Comparison of ENCODE assay signal across 7 mouse cellular contexts in genomic region chr13:20288393-20288792, GRCm38 (mm10).
DNase-seq lines count a peak whose midpoint lies in the region; ATAC-seq lines count a peak whose summit lies in the region.

No protein-coding gene starts in this region.

- 0 out of 2 replicates have a peak, but pooled peaks have one; percentile 39 for ATAC-seq in heart, embryonic 11.5 days (replicated peaks; ENCODE audit: insufficient number of reproducible peaks, low FRiP score, low TSS enrichment)
- ATAC-seq in cerebellum, adult (ENCODE audit: insufficient number of reproducible peaks, low FRiP score, low TSS enrichment), result no peak

- no peaks in the 10 kb centered on the region for H3K36me3 ChIP-seq in heart, embryonic 11.5 days (ENCODE audit: control insufficient read depth, insufficient read depth, low read length)

- no peaks in the 10 kb centered on the region for H3K27me3 ChIP-seq in heart, embryonic 11.5 days (ENCODE audit: control insufficient read depth, insufficient read depth, low read length)

- peak; percentile 8 for DNase-seq in ovary, adult 18-20 months (ENCODE audit: low spot score)
- DNase-seq in ovary, postnatal 14 days (ENCODE audit: low spot score), result no peak
- peak; percentile 35 to 53 for DNase-seq in kidney, postnatal 4 days
- peak; percentile 71 for DNase-seq in thymus, postnatal 0 days (ENCODE audit: low spot score)
- DNase-seq in frontal cortex, postnatal 36 days (ENCODE audit: low spot score in 2 of 2), result no peak

- no peaks in the 10 kb centered on the region for H3K9me3 ChIP-seq in heart, embryonic 11.5 days (replicated peaks; ENCODE audit: control insufficient read depth, low read length)

- H3K4me1 ChIP-seq in heart, embryonic 11.5 days (ENCODE audit: control insufficient read depth, insufficient read depth, low read length), result no peaks in the 10 kb centered on the region

- H3K4me2 ChIP-seq in heart, embryonic 11.5 days, result no peak overlapping the region

- no peak overlapping the region for H3K27ac ChIP-seq in heart, embryonic 11.5 days (ENCODE audit: low read depth, low read length)

- 60% methylated on average over 7 of the region's 7 CpGs for WGBS in heart, embryonic 11.5 days (ENCODE audit: insufficient replicate concordance)

- no peak overlapping the region for H3K4me3 ChIP-seq in heart, embryonic 11.5 days (ENCODE audit: low read depth, low read length)

- no peak overlapping the region for H3K9ac ChIP-seq in heart, embryonic 11.5 days (ENCODE audit: low read depth, low read length)

Comparison
In these comparisons a context has a peak if more than half of its experiments do, and no peak if none do; other contexts are left out.
1. DNase-seq: peak in ovary, adult 18-20 months (single experiment), kidney, postnatal 4 days (2 of 2) and thymus, postnatal 0 days (single experiment); none in ovary, postnatal 14 days (single experiment) and frontal cortex, postnatal 36 days (0 of 2).